Mouse (Mus musculus): ENCODE data around the gene Ablim1. TPM values are rescaled to one million over a fixed set of nuclear protein-coding genes. Genes with fewer than 3 reads are reported as not detected.

The Ablim1 gene
- polyA plus RNA-seq, 1 experiment from 2014 or later, result 29.2 TPM

- peak overlapping the region; percentile 43 for H3K9ac ChIP-seq (ENCODE audit: low read depth, low read length)
- H3K9me3 ChIP-seq (ENCODE audit: control insufficient read depth, low read length), result no peaks in the 10 kb centered on the region
- peaks cover 30% of the 10 kb centered on the region for H3K4me1 ChIP-seq (ENCODE audit: control insufficient read depth, insufficient read depth, low read length)
- ATAC-seq, result peak; percentile 66
- peak overlapping the region; percentile 31 for H3K4me3 ChIP-seq (ENCODE audit: low read length)
- H3K36me3 ChIP-seq (ENCODE audit: control insufficient read depth, insufficient read depth, low read length), result no peaks in the 10 kb centered on the region
- peak overlapping the region; percentile 76 for H3K27ac ChIP-seq (ENCODE audit: low read length)
- no peaks in the 10 kb centered on the region for H3K27me3 ChIP-seq (replicated peaks; ENCODE audit: control insufficient read depth, insufficient read depth, low read length)
- H3K4me2 ChIP-seq (ENCODE audit: low read depth, low read length), result peak overlapping the region; percentile 55
- 14% methylated on average over 15 of the region's 15 CpGs for WGBS
Observed at GRCm38 (mm10) chr19:57275166-57275953, 39.4 kb downstream of the Ablim1 start.

GRCm38 (mm10) chr19:57274717-57275116 is 40.0 kb downstream of the Ablim1 start:
- Histone ChIP-seq H3K27me3 (replicated peaks; ENCODE audit: control insufficient read depth, insufficient read depth, low read length) (no peaks in the 10 kb centered on the region), H3K4me1 (ENCODE audit: control insufficient read depth, insufficient read depth, low read length) (peaks cover 30% of the 10 kb centered on the region), H3K4me2 (ENCODE audit: low read depth, low read length) (peak overlapping the region; percentile 55), H3K9ac (ENCODE audit: low read depth, low read length) (peak overlapping the region; percentile 38), H3K9me3 (ENCODE audit: control insufficient read depth, low read length) (no peaks in the 10 kb centered on the region), H3K36me3 (ENCODE audit: control insufficient read depth, insufficient read depth, low read length) (no peaks in the 10 kb centered on the region), H3K4me3 (ENCODE audit: low read length) (peak overlapping the region; percentile 31), H3K27ac (ENCODE audit: low read length) (peak overlapping the region; percentile 76)
- WGBS, result 20% methylated on average over 6 of the region's 6 CpGs
- ATAC-seq, result peak; percentile 53

GRCm38 (mm10) chr19:57274286-57274685 is 40.4 kb downstream of the Ablim1 start:
- H3K9ac ChIP-seq (ENCODE audit: low read depth, low read length), result peak overlapping the region; percentile 10; the same call in 1 of the 2 replicates
- no peak for ATAC-seq
- no peaks in the 10 kb centered on the region for H3K9me3 ChIP-seq (ENCODE audit: control insufficient read depth, low read length)
- H3K4me2 ChIP-seq (ENCODE audit: low read depth, low read length), result peak overlapping the region; percentile 55
- peaks cover 30% of the 10 kb centered on the region for H3K4me1 ChIP-seq (ENCODE audit: control insufficient read depth, insufficient read depth, low read length)
- WGBS, result 40% methylated on average over 12 of the region's 12 CpGs
- peak overlapping the region; percentile 31 for H3K4me3 ChIP-seq (ENCODE audit: low read length)
- no peaks in the 10 kb centered on the region for H3K27me3 ChIP-seq (replicated peaks; ENCODE audit: control insufficient read depth, insufficient read depth, low read length)
- H3K36me3 ChIP-seq (ENCODE audit: control insufficient read depth, insufficient read depth, low read length), result no peaks in the 10 kb centered on the region
- peak overlapping the region; percentile 41; the same call in 1 of the 2 replicates for H3K27ac ChIP-seq (ENCODE audit: low read length)

- H3K27ac ChIP-seq (ENCODE audit: low read length), result 0 out of 2 replicates have a peak overlapping the region, but pooled peaks have one; percentile 18
- peak; percentile 72 for ATAC-seq
- no peaks in the 10 kb centered on the region for H3K27me3 ChIP-seq (replicated peaks; ENCODE audit: control insufficient read depth, insufficient read depth, low read length)
- 44% methylated on average over 13 of the region's 13 CpGs for WGBS
- H3K36me3 ChIP-seq (ENCODE audit: control insufficient read depth, insufficient read depth, low read length), result no peaks in the 10 kb centered on the region
- peaks cover 30% of the 10 kb centered on the region for H3K4me1 ChIP-seq (ENCODE audit: control insufficient read depth, insufficient read depth, low read length)
- 0 out of 2 replicates have a peak overlapping the region, but pooled peaks have one; percentile 22 for H3K9ac ChIP-seq (ENCODE audit: low read depth, low read length)
- H3K4me3 ChIP-seq (ENCODE audit: low read length), result no peak overlapping the region
- H3K4me2 ChIP-seq (ENCODE audit: low read depth, low read length), result 0 out of 2 replicates have a peak overlapping the region, but pooled peaks have one; percentile 30
- no peaks in the 10 kb centered on the region for H3K9me3 ChIP-seq (ENCODE audit: control insufficient read depth, low read length)
Observed at GRCm38 (mm10) chr19:57272824-57273613, 41.7 kb downstream of the Ablim1 start.

GRCm38 (mm10) chr19:57271757-57272156 is 43.0 kb downstream of the Ablim1 start:
- 68% methylated on average over 16 of the region's 16 CpGs for whole genome bisulfite sequencing
- ATAC-seq, result no peak
- no peaks in the 10 kb centered on the region for H3K27me3 ChIP-seq (replicated peaks; ENCODE audit: control insufficient read depth, insufficient read depth, low read length)

GRCm38 (mm10) chr19:57270711-57271110 is 44.0 kb downstream of the Ablim1 start:
- Histone ChIP-seq H3K27me3 (replicated peaks; ENCODE audit: control insufficient read depth, insufficient read depth, low read length) (no peaks in the 10 kb centered on the region), H3K4me3 (ENCODE audit: low read length) (no peak overlapping the region), H3K27ac (ENCODE audit: low read length) (no peak overlapping the region), H3K4me2 (ENCODE audit: low read depth, low read length) (no peak overlapping the region), H3K4me1 (ENCODE audit: control insufficient read depth, insufficient read depth, low read length) (peaks cover 30% of the 10 kb centered on the region), H3K9me3 (ENCODE audit: control insufficient read depth, low read length) (no peaks in the 10 kb centered on the region), H3K36me3 (ENCODE audit: control insufficient read depth, insufficient read depth, low read length) (no peaks in the 10 kb centered on the region), H3K9ac (ENCODE audit: low read depth, low read length) (no peak overlapping the region)
- ATAC-seq, result no peak
- 88% methylated on average over 6 of the region's 6 CpGs for WGBS

More at GRCm38 (mm10) chr19:57271757-57272156, 43.0 kb downstream of the Ablim1 start:
- Histone ChIP-seq H3K4me3 (ENCODE audit: low read length) (no peak overlapping the region), H3K9ac (ENCODE audit: low read depth, low read length) (no peak overlapping the region), H3K36me3 (ENCODE audit: control insufficient read depth, insufficient read depth, low read length) (no peaks in the 10 kb centered on the region), H3K4me1 (ENCODE audit: control insufficient read depth, insufficient read depth, low read length) (peaks cover 30% of the 10 kb centered on the region), H3K4me2 (ENCODE audit: low read depth, low read length) (no peak overlapping the region), H3K27ac (ENCODE audit: low read length) (no peak overlapping the region), H3K9me3 (ENCODE audit: control insufficient read depth, low read length) (no peaks in the 10 kb centered on the region)

GRCm38 (mm10) chr19:57269791-57270190 is 44.9 kb downstream of the Ablim1 start:
- no peak overlapping the region for H3K4me2 ChIP-seq (ENCODE audit: low read depth, low read length)
- H3K9ac ChIP-seq (ENCODE audit: low read depth, low read length), result no peak overlapping the region
- ATAC-seq, result no peak
- H3K27ac ChIP-seq (ENCODE audit: low read length), result no peak overlapping the region
- 73% methylated on average over 6 of the region's 6 CpGs for whole genome bisulfite sequencing
- no peaks in the 10 kb centered on the region for H3K27me3 ChIP-seq (replicated peaks; ENCODE audit: control insufficient read depth, insufficient read depth, low read length)
- H3K36me3 ChIP-seq (ENCODE audit: control insufficient read depth, insufficient read depth, low read length), result no peaks in the 10 kb centered on the region
- peaks cover 22% of the 10 kb centered on the region for H3K4me1 ChIP-seq (ENCODE audit: control insufficient read depth, insufficient read depth, low read length)
- H3K4me3 ChIP-seq (ENCODE audit: low read length), result no peak overlapping the region
- no peaks in the 10 kb centered on the region for H3K9me3 ChIP-seq (ENCODE audit: control insufficient read depth, low read length)

- Histone ChIP-seq H3K4me1 (ENCODE audit: control insufficient read depth, insufficient read depth, low read length) (peaks cover under 1% of the 10 kb centered on the region; the same call in 1 of the 2 replicates), H3K4me2 (ENCODE audit: low read depth, low read length) (no peak overlapping the region), H3K36me3 (ENCODE audit: control insufficient read depth, insufficient read depth, low read length) (no peaks in the 10 kb centered on the region), H3K27ac (ENCODE audit: low read length) (no peak overlapping the region), H3K4me3 (ENCODE audit: low read length) (no peak overlapping the region), H3K9me3 (ENCODE audit: control insufficient read depth, low read length) (no peaks in the 10 kb centered on the region), H3K9ac (ENCODE audit: low read depth, low read length) (no peak overlapping the region), H3K27me3 (replicated peaks; ENCODE audit: control insufficient read depth, insufficient read depth, low read length) (no peaks in the 10 kb centered on the region)
- ATAC-seq, result no peak
- 69% methylated on average over 5 of the region's 5 CpGs for WGBS
Observed at GRCm38 (mm10) chr19:57267531-57267930, 47.2 kb downstream of the Ablim1 start.

- Histone ChIP-seq H3K4me1 (ENCODE audit: control insufficient read depth, insufficient read depth, low read length) (no peaks in the 10 kb centered on the region; the same call in 1 of the 2 replicates), H3K9ac (ENCODE audit: low read depth, low read length) (no peak overlapping the region), H3K4me3 (ENCODE audit: low read length) (no peak overlapping the region), H3K4me2 (ENCODE audit: low read depth, low read length) (no peak overlapping the region), H3K9me3 (ENCODE audit: control insufficient read depth, low read length) (no peaks in the 10 kb centered on the region), H3K27ac (ENCODE audit: low read length) (no peak overlapping the region), H3K36me3 (ENCODE audit: control insufficient read depth, insufficient read depth, low read length) (no peaks in the 10 kb centered on the region), H3K27me3 (replicated peaks; ENCODE audit: control insufficient read depth, insufficient read depth, low read length) (no peaks in the 10 kb centered on the region)
- 71% methylated on average over 10 of the region's 10 CpGs for WGBS
- no peak for ATAC-seq
Observed at GRCm38 (mm10) chr19:57266374-57267085, 48.2 kb downstream of the Ablim1 start.

All from intestine, embryonic 16.5 days (tissue).